ENCODE assay signal across 1 mouse cellular context in the genomic region with DNA sequence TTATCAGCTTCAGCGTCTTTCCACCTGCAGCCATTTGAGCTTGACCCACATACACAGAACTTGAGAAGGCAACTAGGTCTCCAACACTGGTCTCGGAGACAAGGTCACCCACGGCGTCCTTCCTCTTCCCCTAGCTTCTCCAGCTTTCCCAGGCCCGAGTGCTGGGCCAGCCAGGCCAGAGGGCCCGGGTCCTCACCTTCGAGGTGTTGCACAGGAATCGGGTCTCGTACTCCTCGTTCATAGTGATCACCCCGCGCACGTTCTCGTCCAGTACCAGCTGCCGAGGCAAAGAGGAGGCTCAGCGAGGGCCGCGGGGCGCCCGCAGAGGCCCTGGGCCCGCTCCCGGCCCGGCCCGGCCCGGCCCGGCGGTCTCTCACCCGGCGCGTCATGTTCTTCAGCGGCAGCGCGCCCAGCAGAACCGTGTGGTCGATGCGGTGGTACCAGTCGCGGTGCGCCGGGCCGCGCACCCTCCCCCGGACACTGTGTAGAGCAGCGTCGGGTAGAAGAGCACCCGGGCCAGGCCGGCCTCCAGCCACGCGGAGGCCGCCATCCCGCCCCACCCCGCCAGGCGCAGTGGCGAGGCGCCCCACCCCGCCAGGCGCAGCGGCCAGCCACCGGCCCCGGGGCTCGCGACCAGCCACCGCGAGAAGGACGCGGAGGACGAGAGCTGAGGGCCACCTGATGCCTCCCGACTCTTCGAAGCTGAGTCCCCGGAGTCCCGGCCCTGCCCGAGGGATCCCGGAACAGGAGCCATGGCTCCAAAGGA.
TF ChIP-seq lines count a peak whose summit lies in the region.

No protein-coding gene starts in this region.

TF ChIP-seq in C2C12, 6 proteins besides CTCF, POLR2A, EP300 and RAD21:
- TF ChIP-seq USF1 (IDR thresholded peaks at IDR 0.05; ENCODE audit: low read depth) = no peak
- TF ChIP-seq FOSL1 (IDR thresholded peaks at IDR 0.05; ENCODE audit: insufficient read depth, low read length, poor library complexity, severe bottlenecking) = no peak
- peak; percentile 85 for TF ChIP-seq MAX (IDR thresholded peaks at IDR 0.05)
